Mouse (Mus musculus) liver, embryonic 12.5 days (tissue): ENCODE measurements at regions not wholly inside any gene's neighbourhood (a gene's known extent, or its start where the extent isn't known, plus 50 kb on each side); places are given as distances from the start of the nearest gene placed in this dataset.

Experiments
- ATAC-seq: fragments of 200-750 bp; cut with Nextera tagmentation; 2 replicates; pipeline ENCODE4 v1.8.0; 2017; ENCODE audit warnings: moderate number of reproducible peaks, mild to moderate bottlenecking, moderate library complexity
- H3K27ac ChIP-seq: fragments of 300-500 bp; sonication (generic); 2 replicates; pipeline ENCODE4 v1.5.1; 2016; ENCODE audit warnings: mild to moderate bottlenecking
- H3K27me3 ChIP-seq: fragments of 300-500 bp; sonication (generic); replicated peaks from 2 replicates; pipeline ENCODE4 v1.6.1; 2016; ENCODE audit warnings: mild to moderate bottlenecking, moderate library complexity
- H3K36me3 ChIP-seq: fragments of 300-500 bp; sonication (generic); 2 replicates; pipeline ENCODE4 v1.6.1; 2016; ENCODE audit warnings: mild to moderate bottlenecking, moderate library complexity
- H3K4me1 ChIP-seq: fragments of 300-500 bp; sonication (generic); 2 replicates; pipeline ENCODE4 v1.6.1; 2016
- H3K4me2 ChIP-seq: fragments of 300-500 bp; sonication (generic); 2 replicates; pipeline ENCODE4 v1.6.1; 2016; ENCODE audit warnings: mild to moderate bottlenecking, moderate library complexity
- H3K4me3 ChIP-seq: fragments of 300-500 bp; sonication (generic); 2 replicates; pipeline ENCODE4 v1.5.1; 2016; ENCODE audit warnings: mild to moderate bottlenecking, moderate library complexity
- H3K9ac ChIP-seq: fragments of 300-500 bp; sonication (generic); 2 replicates; pipeline ENCODE4 v1.6.1; 2016; ENCODE audit warnings: mild to moderate bottlenecking, moderate library complexity
- H3K9me3 ChIP-seq: fragments of 300-500 bp; sonication (generic); replicated peaks from 2 replicates; pipeline ENCODE4 v1.6.1; 2016; ENCODE audit warnings: mild to moderate bottlenecking, moderate library complexity
- WGBS: fragments of 180-500 bp; shearing (Covaris S2); methylation state at CpG from one replicate; pipeline ENCODE4 v1.1.7; 2016; ENCODE audit not compliant: insufficient replicate concordance; 5-methylcytosine and 5-hydroxymethylcytosine counted together

DNA sequence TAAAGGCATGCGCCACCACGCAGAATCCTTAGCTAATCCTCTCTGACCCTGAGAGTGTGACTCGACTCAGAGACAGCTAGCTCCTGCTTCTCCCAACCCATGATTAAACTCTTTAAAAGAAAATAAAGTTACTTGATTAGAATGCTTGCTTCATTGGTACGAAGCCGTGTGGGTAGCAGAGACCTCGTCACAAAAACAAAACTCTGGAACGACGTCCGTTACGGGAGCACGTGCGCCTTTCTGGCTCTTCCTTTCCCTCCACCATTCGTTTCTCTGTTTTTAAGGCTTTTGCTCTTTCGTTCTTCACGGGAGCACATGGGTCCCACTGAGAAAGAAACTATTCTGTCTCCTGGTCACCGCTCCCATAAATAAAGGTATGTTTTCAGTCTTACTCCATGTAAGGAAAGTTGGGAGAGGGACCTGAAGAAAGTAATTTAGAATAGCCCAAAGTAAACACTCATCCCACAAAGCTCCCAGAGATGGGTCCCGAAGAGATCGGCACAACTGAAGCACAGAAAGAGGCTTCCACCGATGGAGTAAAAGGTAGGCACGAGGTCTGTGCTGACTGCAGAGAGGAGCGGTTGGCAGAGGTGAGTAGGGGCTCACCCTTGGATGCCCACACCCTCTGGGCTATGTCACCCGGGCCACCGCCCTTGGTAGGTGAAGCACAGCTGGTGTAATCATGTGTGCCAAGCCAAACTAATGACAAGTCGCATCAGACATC lies 70.2 kb upstream of the Cpm start:
- H3K36me3 ChIP-seq: no peaks in the 10 kb centered on the region
- H3K9me3 ChIP-seq: no peaks in the 10 kb centered on the region
- no peak overlapping the region for H3K27ac ChIP-seq
- no peak overlapping the region for H3K4me2 ChIP-seq
- H3K27me3 ChIP-seq: no peaks in the 10 kb centered on the region
- H3K4me3 ChIP-seq: no peak overlapping the region
- no peaks in the 10 kb centered on the region for H3K4me1 ChIP-seq
- WGBS: 79% methylated on average over 24 of the region's 24 CpGs
- H3K9ac ChIP-seq: no peak overlapping the region
- ATAC-seq: no peak

DNA sequence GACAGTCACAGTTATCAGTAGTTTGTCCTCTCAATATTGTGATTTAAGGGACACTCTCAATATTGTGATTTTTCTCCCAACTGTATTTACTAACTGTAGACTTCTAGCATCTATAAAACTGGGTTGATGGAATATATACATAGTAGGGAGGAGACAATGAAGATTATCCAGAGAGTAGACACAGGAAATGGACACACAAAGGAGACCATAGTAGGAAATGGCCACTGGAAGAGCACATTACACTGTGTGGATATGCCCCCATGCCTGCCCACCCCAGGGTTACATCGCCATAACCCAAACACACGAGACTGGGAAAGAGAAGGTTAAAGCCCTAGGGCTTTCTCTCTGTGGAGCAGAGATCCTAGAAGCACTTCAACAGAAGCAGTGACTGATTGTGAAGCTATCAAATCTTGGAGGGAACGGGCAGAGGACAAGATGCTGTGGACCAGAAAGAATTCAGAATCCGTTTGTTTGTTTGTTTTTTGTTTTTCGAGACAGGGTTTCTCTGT lies 71.0 kb upstream of the Cpm start:
- WGBS: 60% methylated on average over 5 of the region's 5 CpGs

DNA sequence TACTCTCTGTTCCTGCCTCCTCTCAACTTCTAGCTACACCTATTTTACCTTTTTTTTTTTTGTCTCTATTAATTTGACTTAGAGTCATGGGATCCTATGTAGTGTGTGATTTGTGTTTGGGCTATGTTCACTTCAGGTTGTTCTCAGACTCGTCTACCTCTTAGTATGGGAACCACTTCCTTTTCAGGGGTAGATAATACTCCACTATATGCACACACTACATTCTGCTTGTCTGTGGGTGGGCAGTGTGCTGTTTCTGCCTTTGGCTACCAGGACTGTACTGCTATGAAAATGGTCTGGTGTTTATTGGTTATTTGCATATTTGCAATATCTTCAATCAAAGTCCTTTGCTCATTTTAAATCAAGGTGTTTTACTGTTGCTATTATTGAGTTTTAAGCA lies 71.6 kb upstream of the Cpm start:
- Histone ChIP-seq H3K27me3 (no peaks in the 10 kb centered on the region), H3K4me1 (no peaks in the 10 kb centered on the region), H3K4me3 (no peak overlapping the region), H3K27ac (no peak overlapping the region), H3K9me3 (no peaks in the 10 kb centered on the region), H3K4me2 (no peak overlapping the region), H3K9ac (no peak overlapping the region), H3K36me3 (no peaks in the 10 kb centered on the region)
- no peak for ATAC-seq
- 68% methylated on average over 1 of the region's 1 CpGs for WGBS

More for the DNA sequence above, 71.0 kb upstream of the Cpm start:
- Histone ChIP-seq H3K27me3 (no peaks in the 10 kb centered on the region), H3K9ac (no peak overlapping the region), H3K4me3 (no peak overlapping the region), H3K9me3 (no peaks in the 10 kb centered on the region), H3K4me2 (no peak overlapping the region), H3K4me1 (no peaks in the 10 kb centered on the region), H3K27ac (no peak overlapping the region), H3K36me3 (no peaks in the 10 kb centered on the region)
- ATAC-seq: no peak

DNA sequence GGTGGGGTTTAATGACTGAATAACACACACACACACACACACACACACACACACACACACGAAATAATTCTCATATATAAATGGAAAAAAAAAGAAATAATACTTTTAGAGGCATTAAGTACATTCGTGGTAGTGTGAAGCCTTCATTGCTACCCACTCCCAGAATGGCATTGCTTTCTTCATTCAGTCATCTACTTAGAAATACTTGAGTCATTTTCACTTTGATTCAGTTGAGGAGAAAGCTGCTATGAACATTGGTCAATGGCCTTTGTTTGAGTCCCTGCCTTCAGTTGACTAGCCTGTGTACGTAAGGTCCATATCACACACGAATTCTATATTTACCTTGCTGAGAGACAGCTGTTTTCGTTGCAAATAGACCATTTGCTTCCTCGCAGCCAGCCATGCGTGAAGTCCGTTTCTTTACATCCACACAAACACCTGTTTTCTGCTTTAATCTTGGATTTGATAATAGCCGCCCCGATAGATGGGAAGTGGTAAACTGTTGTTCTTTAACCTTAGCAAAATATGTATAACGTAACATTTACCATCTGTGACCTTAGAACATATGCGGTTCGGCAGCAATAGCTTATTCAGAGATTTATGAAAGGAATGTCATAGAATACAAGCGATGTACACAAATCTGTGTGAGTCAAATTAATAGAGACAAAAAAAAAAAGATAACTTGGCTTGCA lies 72.3 kb upstream of the Cpm start:
- no peak overlapping the region for H3K4me3 ChIP-seq
- no peak overlapping the region for H3K4me2 ChIP-seq
- H3K4me1 ChIP-seq: no peaks in the 10 kb centered on the region
- H3K9me3 ChIP-seq: no peaks in the 10 kb centered on the region
- ATAC-seq: no peak
- 68% methylated on average over 14 of the region's 14 CpGs for WGBS
- H3K36me3 ChIP-seq: no peaks in the 10 kb centered on the region
- no peaks in the 10 kb centered on the region for H3K27me3 ChIP-seq
- no peak overlapping the region for H3K9ac ChIP-seq
- no peak overlapping the region for H3K27ac ChIP-seq

DNA sequence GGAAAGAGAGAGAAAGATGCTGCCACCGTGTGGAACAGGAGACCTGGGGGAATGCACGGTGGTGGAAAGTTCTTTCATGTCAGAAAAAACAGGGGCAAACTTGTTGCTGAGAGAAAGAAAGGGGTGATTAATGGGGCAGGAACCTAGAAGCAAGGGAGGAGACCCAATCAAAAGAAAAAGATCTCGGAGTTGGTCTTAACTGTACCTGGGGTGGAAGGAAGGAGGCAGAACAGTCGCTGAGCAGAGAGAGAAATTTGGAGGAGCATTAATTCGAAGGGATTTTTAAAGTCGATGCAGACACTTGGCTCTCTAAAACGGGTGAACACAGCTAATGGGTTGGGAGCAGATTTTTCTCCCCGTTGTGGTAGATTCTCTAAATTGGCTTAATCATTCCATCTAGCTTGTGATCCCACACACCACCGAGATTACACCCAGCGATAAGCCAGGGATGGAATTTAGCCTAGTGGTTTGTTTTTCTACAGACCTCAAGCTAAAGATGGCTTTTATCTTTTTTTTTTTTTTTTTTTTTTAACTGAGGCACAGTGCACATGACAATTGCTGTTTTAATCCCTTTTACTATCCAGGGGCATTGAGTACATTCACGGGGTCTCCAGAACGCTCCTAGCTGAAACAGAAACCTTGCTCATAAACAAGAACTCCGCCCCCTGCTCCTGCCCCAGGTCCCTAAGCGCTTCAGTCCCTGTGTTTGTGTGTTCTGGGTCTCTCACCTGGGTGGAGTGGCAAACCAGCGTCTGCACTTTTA lies 73.1 kb upstream of the Cpm start:
- no peak for ATAC-seq
- Histone ChIP-seq H3K36me3 (no peaks in the 10 kb centered on the region), H3K4me2 (no peak overlapping the region), H3K27me3 (no peaks in the 10 kb centered on the region), H3K27ac (no peak overlapping the region), H3K4me3 (no peak overlapping the region), H3K9ac (no peak overlapping the region), H3K4me1 (no peaks in the 10 kb centered on the region), H3K9me3 (no peaks in the 10 kb centered on the region)
- WGBS: 41% methylated on average over 15 of the region's 15 CpGs

DNA sequence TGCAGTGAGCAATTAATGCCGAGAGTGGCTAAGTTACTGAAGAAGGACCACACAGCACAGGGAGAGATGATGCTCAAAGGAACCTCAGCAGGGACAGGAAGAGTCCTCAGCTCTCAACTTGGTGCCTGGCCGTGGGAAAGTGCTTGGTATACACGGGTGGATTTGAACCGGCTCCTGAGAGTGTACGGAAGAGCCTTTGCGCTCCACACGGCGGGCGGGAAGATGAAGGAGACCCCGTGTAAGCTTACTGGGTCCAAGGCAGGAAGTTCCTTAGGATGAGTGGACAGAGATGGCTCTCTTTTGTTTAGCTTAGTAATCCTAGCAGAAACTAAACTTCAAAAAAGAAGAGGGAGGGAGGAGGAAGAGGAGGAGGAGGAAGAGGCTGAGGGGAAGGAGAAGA lies 73.8 kb upstream of the Cpm start:
- Histone ChIP-seq H3K27me3 (no peaks in the 10 kb centered on the region), H3K27ac (no peak overlapping the region), H3K4me3 (no peak overlapping the region), H3K9me3 (no peaks in the 10 kb centered on the region), H3K4me1 (no peaks in the 10 kb centered on the region), H3K4me2 (no peak overlapping the region), H3K36me3 (no peaks in the 10 kb centered on the region), H3K9ac (no peak overlapping the region)
- ATAC-seq: no peak
- 69% methylated on average over 10 of the region's 10 CpGs for WGBS

DNA sequence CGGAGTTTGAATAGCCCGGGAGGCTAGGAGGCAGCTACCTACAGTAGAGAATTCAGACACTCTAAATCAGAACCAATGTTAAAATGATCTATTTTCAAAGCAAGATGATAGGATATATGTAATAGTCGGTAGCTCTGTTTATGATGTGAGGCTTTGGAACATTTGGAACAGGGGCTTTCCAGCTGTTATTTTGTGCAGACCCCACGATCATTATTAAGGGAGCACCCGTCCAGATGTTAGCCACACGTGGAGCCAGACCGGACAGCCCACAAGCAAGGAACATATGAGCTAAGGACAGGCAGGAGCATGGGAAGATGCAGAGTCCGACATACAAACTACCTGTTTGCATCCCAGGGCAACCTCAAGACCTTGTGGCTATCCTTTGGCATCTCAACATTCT lies 74.3 kb upstream of the Cpm start:
- Histone ChIP-seq H3K4me2 (no peak overlapping the region), H3K9me3 (no peaks in the 10 kb centered on the region), H3K4me1 (no peaks in the 10 kb centered on the region), H3K9ac (no peak overlapping the region), H3K27ac (peak overlapping the region; percentile 30; the same call in 1 of the 2 replicates), H3K27me3 (no peaks in the 10 kb centered on the region), H3K4me3 (no peak overlapping the region), H3K36me3 (no peaks in the 10 kb centered on the region)
- no peak for ATAC-seq
- WGBS: 70% methylated on average over 8 of the region's 8 CpGs

DNA sequence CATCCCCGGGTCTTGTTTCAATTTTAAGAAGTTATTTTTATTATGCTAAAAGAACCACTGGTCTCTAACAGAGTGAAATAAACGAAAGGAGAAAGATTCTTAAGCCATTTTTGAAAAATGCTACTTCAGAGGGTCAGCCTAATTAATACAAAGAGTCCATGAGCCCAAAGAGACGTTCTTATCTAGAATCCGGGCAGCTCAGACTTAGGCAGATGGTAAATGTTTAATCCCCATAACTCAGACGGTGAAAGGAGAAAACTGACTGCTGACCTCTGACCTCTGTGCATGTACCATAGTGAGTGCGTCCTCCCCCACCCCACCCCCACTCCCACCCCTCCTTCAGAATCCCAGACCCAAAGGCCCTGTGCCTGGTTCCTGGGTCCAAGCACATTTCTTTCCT lies 74.8 kb upstream of the Cpm start:
- no peak overlapping the region for H3K4me3 ChIP-seq
- peak overlapping the region; percentile 30; the same call in 1 of the 2 replicates for H3K27ac ChIP-seq
- H3K27me3 ChIP-seq: no peaks in the 10 kb centered on the region
- no peaks in the 10 kb centered on the region for H3K9me3 ChIP-seq
- WGBS: 48% methylated on average over 6 of the region's 6 CpGs
- no peaks in the 10 kb centered on the region for H3K4me1 ChIP-seq
- 0 out of 2 replicates have a peak, but pooled peaks have one; percentile 40 for ATAC-seq
- H3K36me3 ChIP-seq: no peaks in the 10 kb centered on the region
- no peak overlapping the region for H3K9ac ChIP-seq
- no peak overlapping the region for H3K4me2 ChIP-seq

DNA sequence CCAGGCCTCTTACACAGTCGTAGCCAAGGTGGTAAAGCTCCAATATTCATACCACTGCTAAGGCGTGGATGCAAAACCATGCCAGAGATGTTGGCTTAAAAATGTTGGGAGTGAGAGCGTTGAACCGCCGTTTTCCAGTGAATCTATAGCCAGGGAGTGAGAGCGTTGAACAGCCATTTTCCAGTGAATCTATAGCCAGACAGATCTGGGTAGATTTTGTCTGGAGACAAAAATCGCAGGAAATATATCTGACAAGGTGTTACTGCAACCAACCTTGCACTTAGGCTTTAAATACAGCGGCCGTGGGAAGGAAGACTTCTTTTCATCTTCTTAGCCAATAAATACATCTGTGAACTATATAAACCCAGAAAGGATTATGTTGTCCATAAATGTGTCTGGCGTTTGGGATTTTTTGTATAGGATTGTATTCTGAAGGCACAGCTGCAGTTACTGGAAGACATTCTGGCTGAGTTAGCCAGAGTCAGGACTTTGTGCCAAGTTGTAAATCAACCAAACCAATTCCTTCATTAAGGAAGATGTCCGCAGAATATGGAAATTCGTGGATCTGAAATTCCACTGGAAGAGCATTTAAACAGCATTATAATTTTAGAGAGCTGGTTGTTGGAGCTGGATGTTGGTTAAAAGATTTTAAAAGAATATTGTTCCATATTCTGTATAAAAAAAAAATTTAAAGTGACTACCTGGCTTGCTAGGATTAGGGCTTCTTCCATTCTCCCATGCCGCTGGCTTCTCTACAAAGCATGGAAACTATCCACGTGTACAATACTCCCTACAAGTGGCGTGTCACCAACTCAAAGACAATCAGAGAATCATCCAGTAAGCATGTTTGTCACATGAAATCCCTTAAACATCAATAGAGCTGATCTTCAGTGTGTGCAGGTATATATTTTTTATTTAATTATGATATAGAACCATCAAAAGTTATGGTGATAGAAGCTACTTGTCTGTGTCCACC lies 75.8 kb upstream of the Cpm start:
- Histone ChIP-seq H3K36me3 (no peaks in the 10 kb centered on the region), H3K9me3 (no peaks in the 10 kb centered on the region), H3K4me1 (no peaks in the 10 kb centered on the region), H3K4me3 (no peak overlapping the region), H3K27ac (no peak overlapping the region), H3K4me2 (no peak overlapping the region), H3K9ac (no peak overlapping the region), H3K27me3 (no peaks in the 10 kb centered on the region)
- WGBS: 73% methylated on average over 15 of the region's 15 CpGs
- no peak for ATAC-seq

DNA sequence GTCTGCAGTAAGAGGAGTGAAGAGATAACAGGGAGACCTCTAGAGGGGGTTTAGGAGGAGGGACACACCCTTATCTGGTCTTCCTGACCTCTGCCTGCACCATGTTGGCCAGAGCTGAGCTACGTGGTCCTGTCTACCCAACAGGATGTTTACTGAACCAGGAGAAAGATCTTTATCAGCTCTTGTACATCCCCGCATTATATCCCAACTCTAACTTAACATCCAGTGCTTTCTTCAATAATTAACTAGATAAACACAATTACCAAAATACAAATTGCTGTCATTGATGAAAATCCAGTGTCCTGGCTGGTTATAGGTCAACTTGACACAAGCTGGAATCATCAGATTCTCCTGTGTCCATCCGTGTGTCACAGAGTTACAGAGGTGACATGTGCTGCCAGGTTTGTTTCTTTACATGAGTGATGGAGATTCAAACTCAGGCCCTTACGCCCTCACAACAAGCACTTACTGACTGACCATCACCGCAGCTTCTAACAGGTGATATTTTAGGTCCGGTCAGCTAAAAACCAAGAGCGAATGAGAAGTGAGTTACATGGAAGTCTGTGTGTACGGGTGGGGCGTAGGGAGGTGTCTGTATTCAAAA lies 77.1 kb upstream of the Cpm start:
- no peaks in the 10 kb centered on the region for H3K9me3 ChIP-seq
- no peaks in the 10 kb centered on the region for H3K36me3 ChIP-seq
- H3K9ac ChIP-seq: no peak overlapping the region
- no peaks in the 10 kb centered on the region for H3K27me3 ChIP-seq
- no peak for ATAC-seq
- H3K4me3 ChIP-seq: no peak overlapping the region
- H3K4me2 ChIP-seq: no peak overlapping the region
- no peaks in the 10 kb centered on the region for H3K4me1 ChIP-seq
- no peak overlapping the region for H3K27ac ChIP-seq
- 69% methylated on average over 9 of the region's 9 CpGs for WGBS
